9 mouse cellular contexts compared by ENCODE assay signal in the genomic region with DNA sequence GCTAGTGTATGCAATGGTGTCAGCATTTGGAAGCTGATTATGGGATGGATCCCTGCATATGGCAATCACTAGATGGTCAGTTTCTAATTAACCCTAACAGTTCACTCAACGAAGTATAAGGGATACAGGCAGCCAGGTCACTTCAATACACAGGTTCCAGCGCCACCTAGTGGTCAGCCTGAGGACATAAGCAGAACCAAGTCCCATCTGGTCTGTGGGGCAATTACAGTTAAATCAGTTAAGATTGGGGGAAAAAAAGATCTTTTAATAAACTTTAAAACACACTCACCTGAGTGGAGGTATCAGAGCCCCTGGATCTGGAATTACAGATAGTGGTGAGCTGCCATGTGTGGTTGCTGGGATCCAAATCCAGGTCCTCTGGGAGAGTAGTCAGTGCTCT. TPM values are rescaled to one million over a fixed set of nuclear protein-coding genes. Genes with fewer than 3 reads are reported as not detected.
DNase-seq lines count a peak whose midpoint lies in the region; ATAC-seq lines count a peak whose summit lies in the region.
"Had no signal": no experiment of that assay in that cellular context is flagged by ENCODE, and none has a peak within 500 bp of the region (broad histone marks: within the 10 kb centered on the region; RNA-seq: fewer than 3 reads in every experiment).

No protein-coding gene starts in this region.

- no peak for ATAC-seq in kidney, embryonic 16.5 days (ENCODE audit: low FRiP score, low TSS enrichment)
- ATAC-seq in neutrophil, adult 5-6 weeks (ENCODE audit: extremely low read depth, insufficient number of reproducible peaks, low FRiP score, poor library complexity, severe bottlenecking) = peak; percentile 66

- no peak overlapping the region for H3K27ac ChIP-seq in kidney, embryonic 16.5 days (ENCODE audit: low read length)
- H3K27ac ChIP-seq in limb, embryonic 10.5 days = no peak overlapping the region

- H3K4me3 ChIP-seq in kidney, embryonic 16.5 days (ENCODE audit: low read length) = no peak overlapping the region
- no peak overlapping the region for H3K4me3 ChIP-seq in limb, embryonic 10.5 days

- no peaks in the 10 kb centered on the region for H3K27me3 ChIP-seq in kidney, embryonic 16.5 days (ENCODE audit: insufficient read depth, low read length)
- no peaks in the 10 kb centered on the region for H3K27me3 ChIP-seq in limb, embryonic 10.5 days (ENCODE audit: low read depth, poor library complexity, severe bottlenecking)

- 0% methylated on average over 2 of the region's 2 CpGs for WGBS in kidney, embryonic 16.5 days
- WGBS in limb, embryonic 10.5 days = 2% methylated on average over 2 of the region's 2 CpGs

- H3K9ac ChIP-seq in kidney, embryonic 16.5 days (replicated peaks; ENCODE audit: low read length) = no peak overlapping the region

- H3K4me1 ChIP-seq in kidney, embryonic 16.5 days (ENCODE audit: insufficient read depth, low read length) = 0 out of 2 replicates have a peak, but pooled peaks cover 4% of the 10 kb centered on the region
- H3K4me1 ChIP-seq in limb, embryonic 10.5 days = peaks cover 6% of the 10 kb centered on the region

- DNase-seq in kidney, adult 18-20 months = peak; percentile 65
- DNase-seq in adrenal gland, postnatal 36 days = peak; percentile 80 to 86
- DNase-seq in embryo, embryonic 9.5 days (ENCODE audit: extremely low spot score) = peak; percentile 74
- DNase-seq in hindlimb bud, embryonic 11.5 days (ENCODE audit: extremely low spot score, low read depth, low spot score) = peak; percentile 66
- DNase-seq in limb, embryonic 10.5 days (ENCODE audit: low spot score) = peak; percentile 90
- DNase-seq in testis, postnatal 14 days (ENCODE audit: low spot score) = peak; percentile 60

- H3K36me3 ChIP-seq in kidney, embryonic 16.5 days (ENCODE audit: insufficient read depth, low read length) = no peaks in the 10 kb centered on the region
- no peaks in the 10 kb centered on the region for H3K36me3 ChIP-seq in limb, embryonic 10.5 days

- H3K4me2 ChIP-seq in kidney, embryonic 16.5 days (replicated peaks; ENCODE audit: low read depth, low read length) = no peak overlapping the region

- H3K9me3 ChIP-seq in kidney, embryonic 16.5 days (ENCODE audit: low read length) = no peaks in the 10 kb centered on the region
- H3K9me3 ChIP-seq in limb, embryonic 10.5 days (replicated peaks) = no peaks in the 10 kb centered on the region

RNA-seq across cellular contexts. Expression of a gene that starts 2.1 kb away (rescaled TPM):
- 87.0 and 94.7 TPM in 2 replicates for polyA plus RNA-seq in kidney, embryonic 16.5 days (2015; fragmentation: Nextera tagmentation; extraction: Ambion mirVana)
- not detected for total RNA-seq in adrenal gland, postnatal 36 days (2021)
- not detected in 2 replicates for polyA plus RNA-seq in limb, embryonic 10.5 days (2016; fragmentation: Nextera tagmentation; extraction: Ambion mirVana)
- not detected in 2 replicates for total RNA-seq in neutrophil, adult 5-6 weeks (2017)
- polyA plus RNA-seq: stomach, embryonic 14.5 days had no signal

RNA-seq across cellular contexts. Expression of a gene that starts 4.3 kb away (rescaled TPM):
- 10.5 and 12.7 TPM in 2 replicates for polyA plus RNA-seq in kidney, embryonic 16.5 days (2015; fragmentation: Nextera tagmentation; extraction: Ambion mirVana)
- 10 to 100 TPM; 38.3 to 44.7 TPM for total RNA-seq in adrenal gland, postnatal 36 days (2021)
- 10.2 and 13.3 TPM in 2 replicates for polyA plus RNA-seq in limb, embryonic 10.5 days (2016; fragmentation: Nextera tagmentation; extraction: Ambion mirVana)
- total RNA-seq in neutrophil, adult 5-6 weeks (2017) = 21.0 and 23.5 TPM in 2 replicates

RNA-seq across cellular contexts. Expression of a gene that starts 34.0 kb away (rescaled TPM):
- 19.1 TPM in 2 replicates for polyA plus RNA-seq in kidney, embryonic 16.5 days (2015; fragmentation: Nextera tagmentation; extraction: Ambion mirVana)
- total RNA-seq in adrenal gland, postnatal 36 days (2021) = not detected
- 21.5 and 36.6 TPM in 2 replicates for polyA plus RNA-seq in limb, embryonic 10.5 days (2016; fragmentation: Nextera tagmentation; extraction: Ambion mirVana)
- total RNA-seq in neutrophil, adult 5-6 weeks (2017) = 9.5 and 9.8 TPM in 2 replicates

RNA-seq across cellular contexts. Expression of a gene that starts 57.2 kb away (rescaled TPM):
- polyA plus RNA-seq in kidney, embryonic 16.5 days (2015; fragmentation: Nextera tagmentation; extraction: Ambion mirVana) = 57.7 and 66.3 TPM in 2 replicates
- 100 to 1,000 TPM; 114 to 165 TPM for total RNA-seq in adrenal gland, postnatal 36 days (2021)
- polyA plus RNA-seq in limb, embryonic 10.5 days (2016; fragmentation: Nextera tagmentation; extraction: Ambion mirVana) = 79.0 and 81.8 TPM in 2 replicates
- total RNA-seq in neutrophil, adult 5-6 weeks (2017) = 19.9 and 25.2 TPM in 2 replicates

RNA-seq across cellular contexts. Expression of a gene that starts 58.6 kb away (rescaled TPM):
- 6.2 and 6.8 TPM in 2 replicates for polyA plus RNA-seq in kidney, embryonic 16.5 days (2015; fragmentation: Nextera tagmentation; extraction: Ambion mirVana)
- total RNA-seq in adrenal gland, postnatal 36 days (2021) = 10 to 100 TPM; 11.8 to 12.5 TPM
- polyA plus RNA-seq in limb, embryonic 10.5 days (2016; fragmentation: Nextera tagmentation; extraction: Ambion mirVana) = 6.5 and 9.0 TPM in 2 replicates
- total RNA-seq in neutrophil, adult 5-6 weeks (2017) = 10.5 and 11.5 TPM in 2 replicates

Comparison
In these comparisons a context has a peak if more than half of its experiments do, and no peak if none do; other contexts are left out.
1. RNA of a gene that starts 34.0 kb away (total RNA-seq): 9.5 to 9.8 TPM in neutrophil, adult 5-6 weeks; not detected in adrenal gland, postnatal 36 days; every median in the first group is over 10 times any median in the second.
2. Peak in every context shown above with its lines, with median percentiles within 50 percentile points of each other: DNase-seq.